Mouse (Mus musculus) megakaryocyte, embryonic 14.5 days (primary cell): ENCODE measurements around the gene Cd68. TPM values are rescaled to one million over a fixed set of nuclear protein-coding genes. Genes with fewer than 3 reads are reported as not detected.
A peak's percentile ranks its signal among the peaks of the same experiment; 100 is the strongest.

Experiments
- H3K27me3 ChIP-seq: replicated peaks from 2 replicates; pipeline ENCODE3; 2012; ENCODE audit warnings: inconsistent platforms
- H3K36me3 ChIP-seq: replicated peaks from 2 replicates; pipeline ENCODE3; 2012; ENCODE audit warnings: low read length, inconsistent platforms, mixed read lengths
- H3K4me1 ChIP-seq: 2 replicates; pipeline ENCODE4 v1.6.1; 2012; ENCODE audit warnings: inconsistent platforms
- H3K4me3 ChIP-seq: replicated peaks from 2 replicates; pipeline ENCODE3; 2012; ENCODE audit warnings: moderate library complexity, mild to moderate bottlenecking, inconsistent platforms
- H3K9me3 ChIP-seq: 2 replicates; pipeline ENCODE4 v1.6.1; 2012; ENCODE audit warnings: inconsistent platforms
- FLI1 ChIP-seq: IDR thresholded peaks from 2 replicates; pipeline ENCODE4 v1.6.1; 2012; ENCODE audit warnings: low read length, inconsistent platforms, mixed read lengths
- GATA1 ChIP-seq: IDR thresholded peaks from 3 replicates; pipeline ENCODE4 v1.6.1; 2012; ENCODE audit warnings: mixed read lengths, low read length, inconsistent platforms, borderline replicate concordance
- polyA plus RNA-seq: library from polyadenylated mRNA; stranded (reverse); fragments of >175 nt; gene quantifications from 2 replicates; pipeline ENCODE4 v1.2.3, GENCODE M21; 2012; ENCODE audit warnings: low replicate concordance; ENCODE audit not compliant: insufficient read depth

Gene Cd68
- 8.7 and 128 TPM in 2 replicates for polyA plus RNA-seq

DNA sequence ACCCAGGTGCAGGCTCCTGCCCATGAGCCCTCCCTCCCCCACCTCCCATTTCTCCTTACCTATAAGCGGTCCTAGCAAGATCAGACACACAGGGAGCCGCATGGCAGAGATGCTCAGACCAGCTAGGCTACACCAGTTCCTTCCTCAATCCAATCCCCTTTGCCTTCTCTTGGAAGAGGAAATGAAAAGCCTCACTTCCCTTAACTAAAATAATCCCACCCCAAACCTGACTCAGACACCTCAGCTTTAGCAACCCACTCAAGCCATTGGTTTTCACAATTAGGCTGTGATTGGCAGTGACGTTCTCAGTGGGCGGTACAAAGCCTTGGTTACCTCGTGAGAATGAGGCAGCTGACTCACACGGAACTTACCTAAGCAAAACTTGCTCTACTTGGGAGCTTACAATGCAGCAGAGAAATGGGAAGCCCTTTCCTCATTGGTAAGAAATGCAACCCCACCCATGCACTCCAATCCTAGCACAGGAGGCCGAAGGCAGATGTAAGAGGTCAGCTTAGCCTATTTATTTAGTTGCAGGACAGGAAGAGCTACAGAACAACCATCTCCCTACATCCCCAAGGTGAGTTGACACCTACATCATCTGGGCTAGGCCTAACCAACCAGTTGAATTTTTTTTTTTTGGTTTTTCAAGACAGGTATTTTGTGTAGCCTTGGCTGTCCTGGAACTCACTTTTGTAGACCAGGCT lies at the start of gene Cd68:
Gene Cd68 (minus strand): TSS at position 193 of the 704 bp plus-strand sequence.
- peaks cover 71% of the 10 kb centered on the region for H3K36me3 ChIP-seq
- H3K9me3 ChIP-seq = no peaks in the 10 kb centered on the region
- no peaks in the 10 kb centered on the region for H3K27me3 ChIP-seq
- H3K4me3 ChIP-seq = peak within 1 kb of the TSS; percentile 94
- peaks cover 84% of the 10 kb centered on the region for H3K4me1 ChIP-seq
- no peak for TF ChIP-seq GATA1
- no peak for TF ChIP-seq FLI1

DNA sequence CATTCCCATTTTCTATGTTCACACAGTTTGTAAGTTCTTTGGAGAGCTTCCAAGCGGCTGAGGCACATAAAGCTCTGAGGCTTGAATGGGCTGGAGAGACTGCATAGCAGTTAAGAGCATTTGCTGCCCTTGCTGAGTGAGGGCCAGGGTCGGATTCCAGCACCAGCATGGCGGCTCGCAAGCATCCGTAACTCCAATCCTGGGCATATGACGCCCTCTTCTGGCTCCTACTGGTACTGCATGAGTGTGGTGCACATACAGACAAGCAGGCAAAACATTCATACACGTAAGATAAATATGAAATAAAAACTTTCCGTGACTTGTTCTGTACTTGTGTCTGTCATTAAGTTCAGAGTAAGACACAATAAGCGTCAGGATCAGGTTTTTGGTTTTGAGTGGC lies 49.5 kb upstream of the Cd68 start:
- no peak overlapping the region for H3K4me3 ChIP-seq
- H3K36me3 ChIP-seq = no peaks in the 10 kb centered on the region
- TF ChIP-seq GATA1 (no peak), FLI1 (no peak)
- peaks cover 4% of the 10 kb centered on the region; the same call in 1 of the 2 replicates for H3K9me3 ChIP-seq
- H3K27me3 ChIP-seq = peaks cover 5% of the 10 kb centered on the region
- H3K4me1 ChIP-seq = peaks cover 25% of the 10 kb centered on the region

DNA sequence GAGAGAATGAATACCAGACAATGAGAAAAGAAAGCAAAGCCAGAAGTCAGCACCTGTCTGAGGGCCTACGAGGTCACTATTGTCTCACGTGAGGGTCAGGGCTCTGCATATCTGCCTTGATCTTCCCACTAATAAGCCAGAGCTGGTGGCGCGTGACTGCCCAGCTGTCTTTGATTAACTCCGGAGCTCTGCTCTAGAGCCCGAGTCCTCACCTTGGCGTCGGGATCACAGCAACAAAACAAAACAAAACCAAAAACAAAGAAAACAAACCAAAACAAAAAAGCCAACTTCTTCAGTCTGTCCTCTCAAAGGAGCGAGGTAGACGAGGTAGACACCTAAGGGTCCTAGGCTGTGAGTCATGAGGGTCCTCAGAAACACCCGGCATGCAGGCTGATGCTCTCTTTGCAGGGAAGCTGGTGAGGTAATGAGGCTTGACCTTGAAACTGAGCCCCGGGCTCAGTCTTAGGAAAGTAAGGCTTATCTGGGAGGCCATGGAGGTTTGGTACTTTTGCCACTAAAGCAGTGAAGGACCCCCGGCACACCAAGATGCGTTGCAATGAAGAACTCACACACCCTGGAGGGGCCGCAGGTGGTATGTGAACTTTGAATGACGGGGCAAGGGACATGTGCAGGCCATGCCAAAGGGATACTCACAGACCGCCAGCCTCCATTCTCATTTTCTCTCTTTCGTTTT lies 48.8 kb upstream of the Cd68 start:
- Histone ChIP-seq H3K36me3 (no peaks in the 10 kb centered on the region), H3K27me3 (peaks cover 5% of the 10 kb centered on the region), H3K9me3 (peaks cover 4% of the 10 kb centered on the region; the same call in 1 of the 2 replicates), H3K4me1 (peaks cover 32% of the 10 kb centered on the region), H3K4me3 (no peak overlapping the region)
- TF ChIP-seq GATA1 = no peak

DNA sequence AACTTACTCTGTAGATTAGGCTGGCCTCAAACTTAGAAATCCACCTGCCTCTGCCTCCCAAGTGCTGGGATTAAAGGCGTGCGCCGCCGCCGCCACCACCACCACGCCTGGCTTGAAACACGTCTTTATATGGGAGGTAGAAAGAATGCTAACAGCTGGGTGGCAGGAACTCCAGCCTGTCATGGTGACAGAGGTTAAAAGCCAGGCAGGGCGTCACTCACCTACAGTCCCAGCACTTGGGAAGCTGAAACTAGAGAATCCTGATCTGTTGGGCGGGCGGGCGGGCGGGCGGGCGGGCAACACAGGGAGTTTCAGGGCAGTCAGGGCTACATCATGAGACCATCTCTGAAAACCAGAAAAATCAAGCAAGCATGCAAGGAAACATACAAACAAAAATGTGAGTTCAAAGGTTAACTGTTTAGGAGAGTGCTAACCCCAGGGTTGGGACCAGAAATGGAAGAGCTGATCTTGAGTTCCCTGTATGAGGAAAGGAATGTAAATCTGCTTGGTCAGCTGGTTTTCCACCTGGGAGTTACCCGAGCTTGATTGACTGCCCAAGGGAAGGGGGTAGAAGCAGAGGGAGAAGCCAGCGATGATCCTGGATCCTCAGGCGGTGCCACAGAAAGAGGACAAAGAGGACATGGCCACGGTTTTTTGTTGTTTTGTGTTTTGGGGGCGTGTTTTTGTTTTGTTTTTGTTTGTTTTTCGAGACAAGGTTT lies 47.2 kb upstream of the Cd68 start:
- peaks cover 4% of the 10 kb centered on the region; the same call in 1 of the 2 replicates for H3K9me3 ChIP-seq
- H3K4me1 ChIP-seq = peaks cover 44% of the 10 kb centered on the region

DNA sequence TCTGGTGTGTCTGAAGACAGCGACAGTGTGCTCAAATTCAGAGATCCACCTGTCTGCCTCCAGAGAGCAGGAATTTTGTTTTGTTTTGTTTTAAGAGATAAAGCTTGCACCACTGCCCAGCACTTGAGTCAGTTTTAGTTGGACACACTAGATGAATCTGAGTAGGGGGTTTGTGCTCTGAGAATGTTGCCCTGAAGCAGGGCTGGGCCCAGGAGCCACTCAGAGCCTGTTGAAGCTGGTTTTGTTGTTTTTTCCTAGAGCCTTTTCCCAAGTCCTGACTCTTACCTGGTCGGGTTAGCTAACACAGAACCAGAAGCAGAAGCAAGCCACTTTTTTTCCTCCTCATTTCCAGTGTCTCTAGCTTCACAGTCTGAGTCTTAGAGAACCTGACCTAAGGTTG lies 45.1 kb upstream of the Cd68 start:
- TF ChIP-seq GATA1 = no peak
- TF ChIP-seq FLI1 = no peak
- no peak overlapping the region for H3K4me3 ChIP-seq
- H3K36me3 ChIP-seq = no peaks in the 10 kb centered on the region
- H3K9me3 ChIP-seq = peaks cover 4% of the 10 kb centered on the region; the same call in 1 of the 2 replicates
- peaks cover 4% of the 10 kb centered on the region for H3K27me3 ChIP-seq
- peaks cover 46% of the 10 kb centered on the region for H3K4me1 ChIP-seq

More for the DNA sequence above, 47.2 kb upstream of the Cd68 start:
- H3K27me3 ChIP-seq = peaks cover 3% of the 10 kb centered on the region
- no peaks in the 10 kb centered on the region for H3K36me3 ChIP-seq
- TF ChIP-seq FLI1 (no peak), GATA1 (no peak)
- no peak overlapping the region for H3K4me3 ChIP-seq

DNA sequence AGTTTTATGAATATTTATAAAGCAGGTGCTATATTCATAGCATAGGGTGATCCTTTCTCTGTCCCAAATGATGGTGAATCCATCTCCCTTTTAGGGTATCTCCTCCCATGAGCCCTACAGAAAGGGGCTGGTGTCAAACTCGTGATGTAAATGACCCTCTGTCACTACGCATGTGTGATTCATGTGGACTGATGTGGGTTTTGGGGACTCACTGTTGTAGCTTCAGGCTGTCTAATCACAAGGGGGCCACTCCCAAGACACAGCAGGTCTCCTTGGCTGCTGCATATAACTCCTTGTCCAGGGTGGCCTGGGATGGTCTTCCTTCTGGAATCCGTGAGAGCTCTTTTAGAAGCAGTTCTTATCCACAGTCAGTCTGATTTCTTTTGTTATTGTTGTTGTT lies 44.5 kb upstream of the Cd68 start:
- no peak for TF ChIP-seq FLI1
- no peak for TF ChIP-seq GATA1

DNA sequence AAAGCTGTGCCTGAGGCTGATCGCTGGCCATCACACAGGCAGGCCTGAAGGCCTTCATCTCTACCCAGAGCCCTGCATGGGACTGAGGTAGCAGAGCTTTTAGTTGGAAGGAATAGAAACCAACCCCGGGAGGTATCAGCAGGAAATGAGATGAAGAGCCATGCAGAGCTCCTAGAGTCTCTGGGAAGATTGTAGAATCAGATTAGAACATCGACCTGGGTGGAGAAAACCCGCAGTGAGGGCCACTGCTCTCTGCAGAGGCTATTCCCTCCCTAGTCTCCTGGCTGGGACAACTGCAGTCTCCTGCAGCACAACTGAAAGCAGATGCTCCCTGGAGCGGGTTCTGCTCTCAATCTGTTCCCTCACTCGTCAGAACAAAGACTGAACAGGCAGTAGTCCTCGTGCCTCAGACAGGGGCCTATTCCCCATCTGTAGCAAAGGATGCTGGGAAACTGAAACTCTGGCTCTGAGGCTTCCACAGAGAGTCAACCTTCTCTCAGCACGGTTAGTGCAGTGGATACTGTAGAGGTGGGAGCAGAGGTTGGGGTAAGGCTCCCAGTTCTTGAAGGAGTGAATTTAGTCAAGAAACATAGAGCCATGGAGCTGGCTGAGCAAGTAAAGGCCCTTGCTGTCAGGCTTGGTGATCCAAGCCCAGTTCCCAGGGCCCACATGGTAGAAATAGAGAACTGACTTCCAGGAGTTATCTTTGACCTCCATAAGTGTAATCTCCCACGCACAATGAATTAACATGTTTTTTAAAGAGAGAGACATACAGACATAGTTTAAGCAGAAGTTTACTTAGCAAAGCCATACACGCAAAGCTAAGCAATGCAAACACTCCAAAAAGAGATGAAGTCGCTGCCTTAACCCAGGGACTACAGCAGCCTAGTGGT lies 43.8 kb upstream of the Cd68 start:
- peaks cover 4% of the 10 kb centered on the region for H3K27me3 ChIP-seq
- no peak overlapping the region for H3K4me3 ChIP-seq
- no peaks in the 10 kb centered on the region for H3K9me3 ChIP-seq
- H3K4me1 ChIP-seq = peaks cover 43% of the 10 kb centered on the region
- TF ChIP-seq GATA1 (no peak), FLI1 (no peak)
- no peaks in the 10 kb centered on the region for H3K36me3 ChIP-seq

More for the DNA sequence above, 44.5 kb upstream of the Cd68 start:
- Histone ChIP-seq H3K36me3 (no peaks in the 10 kb centered on the region), H3K4me3 (no peak overlapping the region), H3K9me3 (peaks cover 3% of the 10 kb centered on the region; the same call in 1 of the 2 replicates), H3K4me1 (peaks cover 39% of the 10 kb centered on the region), H3K27me3 (peaks cover 4% of the 10 kb centered on the region)

DNA sequence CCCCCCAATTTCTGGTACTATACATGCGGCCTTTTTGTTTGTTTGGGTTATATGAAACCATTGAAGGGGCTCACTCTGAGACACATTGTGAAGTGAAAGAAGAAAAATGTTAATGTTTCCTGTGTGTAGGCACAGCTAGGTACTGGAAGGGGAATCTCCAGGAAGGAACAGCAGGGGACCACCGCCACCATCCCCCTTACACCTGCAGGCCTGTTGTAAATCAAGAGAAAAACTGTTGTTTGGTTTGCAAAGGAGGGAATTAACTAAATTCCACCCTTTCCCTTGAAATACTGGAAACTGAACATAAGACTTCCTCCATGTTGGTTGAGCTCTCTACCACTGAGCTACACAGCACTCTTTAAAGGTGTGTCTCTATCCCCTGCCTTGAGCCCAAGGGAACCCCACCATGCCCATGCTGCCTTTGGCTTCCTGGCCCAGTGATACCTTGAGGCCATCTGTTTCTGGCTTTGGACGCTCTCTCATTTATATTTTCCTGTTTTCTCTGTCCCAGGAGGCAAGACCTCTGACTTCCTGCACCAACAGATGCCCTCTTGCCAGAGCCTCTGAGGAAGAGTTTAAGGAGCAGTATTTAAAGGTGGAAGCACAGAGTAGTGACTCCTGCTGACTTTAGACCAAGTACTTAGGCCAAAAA lies 42.8 kb upstream of the Cd68 start:
- no peak overlapping the region for H3K4me3 ChIP-seq
- no peaks in the 10 kb centered on the region for H3K36me3 ChIP-seq
- H3K9me3 ChIP-seq = no peaks in the 10 kb centered on the region
- peaks cover 4% of the 10 kb centered on the region for H3K27me3 ChIP-seq
- H3K4me1 ChIP-seq = peaks cover 53% of the 10 kb centered on the region
- TF ChIP-seq FLI1 = no peak
- no peak for TF ChIP-seq GATA1

DNA sequence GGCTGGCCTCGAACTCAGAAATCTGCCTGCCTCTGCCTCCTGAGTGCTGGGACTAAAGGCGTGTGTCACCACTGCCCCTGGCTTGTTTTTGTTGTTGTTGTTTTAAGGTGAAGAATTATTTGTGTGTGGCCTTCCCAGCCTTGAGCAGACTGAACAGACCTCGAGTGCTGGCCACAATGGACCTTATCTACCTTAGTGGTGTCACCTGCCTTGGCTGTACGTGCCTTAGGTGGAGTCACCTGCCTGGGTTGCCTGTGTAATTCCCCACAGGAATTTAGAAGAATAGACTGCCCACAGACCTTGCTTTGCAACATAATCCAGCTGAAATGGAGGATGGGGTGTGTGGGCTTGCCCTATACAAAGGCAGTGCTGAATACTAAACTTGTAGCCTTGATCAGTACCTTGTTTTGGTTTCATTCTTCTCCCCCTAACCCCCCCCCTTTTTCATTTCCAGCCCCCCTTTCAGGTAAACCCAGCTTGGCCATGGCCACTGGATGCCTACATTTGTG lies 42.0 kb upstream of the Cd68 start:
- TF ChIP-seq GATA1 = no peak
- no peak for TF ChIP-seq FLI1
- H3K4me1 ChIP-seq = peaks cover 54% of the 10 kb centered on the region
- H3K27me3 ChIP-seq = peaks cover 4% of the 10 kb centered on the region
- H3K4me3 ChIP-seq = no peak overlapping the region
- H3K36me3 ChIP-seq = no peaks in the 10 kb centered on the region
- H3K9me3 ChIP-seq = no peaks in the 10 kb centered on the region
